Mouse (Mus musculus): ENCODE measurements at regions not wholly inside any gene's neighbourhood (a gene's known extent, or its start where the extent isn't known, plus 50 kb on each side); places are given as distances from the start of the nearest gene placed in this dataset.

GRCm38 (mm10) chr12:7096221-7096620 lies 881.2 kb upstream of the Apob start:
- ATAC-seq (replicated peaks; ENCODE audit: low FRiP score, low TSS enrichment, low read depth): no peak
- no peak overlapping the region for H3K4me2 ChIP-seq (ENCODE audit: low read length)
- no peak overlapping the region for H3K27ac ChIP-seq (ENCODE audit: low read depth)
- H3K4me1 ChIP-seq (replicated peaks; ENCODE audit: control insufficient read depth, insufficient read depth, low read length): no peaks in the 10 kb centered on the region
- H3K36me3 ChIP-seq (ENCODE audit: control insufficient read depth, insufficient read depth, low read length): no peaks in the 10 kb centered on the region
- no peaks in the 10 kb centered on the region for H3K27me3 ChIP-seq (replicated peaks; ENCODE audit: control insufficient read depth, insufficient read depth, low read length)
- 75% methylated on average over 3 of the region's 3 CpGs for WGBS
- no peaks in the 10 kb centered on the region for H3K9me3 ChIP-seq (ENCODE audit: control insufficient read depth, low read length)
- no peak overlapping the region for H3K9ac ChIP-seq (ENCODE audit: low read length)
- DNase-seq (ENCODE audit: low spot score): no peak
- H3K4me3 ChIP-seq (ENCODE audit: low read depth, low read length): no peak overlapping the region

- H3K4me1 ChIP-seq (replicated peaks; ENCODE audit: control insufficient read depth, insufficient read depth, low read length): no peaks in the 10 kb centered on the region
- 91% methylated on average over 3 of the region's 3 CpGs for WGBS
- no peak overlapping the region for H3K27ac ChIP-seq (ENCODE audit: low read depth)
- H3K27me3 ChIP-seq (replicated peaks; ENCODE audit: control insufficient read depth, insufficient read depth, low read length): no peaks in the 10 kb centered on the region
- no peak overlapping the region for H3K9ac ChIP-seq (ENCODE audit: low read length)
- no peak for ATAC-seq (replicated peaks; ENCODE audit: low FRiP score, low TSS enrichment, low read depth)
- no peaks in the 10 kb centered on the region for H3K36me3 ChIP-seq (ENCODE audit: control insufficient read depth, insufficient read depth, low read length)
- DNase-seq (ENCODE audit: low spot score): no peak
- H3K4me3 ChIP-seq (ENCODE audit: low read depth, low read length): no peak overlapping the region
- no peak overlapping the region for H3K4me2 ChIP-seq (ENCODE audit: low read length)
- H3K9me3 ChIP-seq (ENCODE audit: control insufficient read depth, low read length): no peaks in the 10 kb centered on the region
Observed at GRCm38 (mm10) chr12:7139044-7139443, 838.4 kb upstream of the Apob start.

All from intestine, embryonic 14.5 days (tissue).